Mouse (Mus musculus) erythroblast, embryonic 14.5 days (primary cell): ENCODE data around the gene Tatdn3. TPM values are rescaled to one million over a fixed set of nuclear protein-coding genes. Genes with fewer than 3 reads are reported as not detected.

ENCODE experiments used
- H3K27me3 ChIP-seq: 2 replicates; pipeline ENCODE4 v1.6.1; 2012; ENCODE audit warnings: inconsistent platforms; ENCODE audit not compliant: control insufficient read depth
- H3K36me3 ChIP-seq: 2 replicates; pipeline ENCODE4 v1.6.1; 2012; ENCODE audit warnings: mild to moderate bottlenecking, inconsistent platforms; ENCODE audit not compliant: control insufficient read depth
- H3K4me1 ChIP-seq: 2 replicates; pipeline ENCODE4 v1.6.1; 2012; ENCODE audit warnings: inconsistent platforms; ENCODE audit not compliant: control insufficient read depth
- H3K4me3 ChIP-seq: replicated peaks from 2 replicates; pipeline ENCODE3; 2012; ENCODE audit warnings: moderate library complexity, mild to moderate bottlenecking, inconsistent platforms
- H3K9me3 ChIP-seq: 2 replicates; pipeline ENCODE4 v1.6.1; 2012; ENCODE audit warnings: low read length, inconsistent platforms, mixed read lengths; ENCODE audit not compliant: control insufficient read depth
- GATA1 ChIP-seq: IDR thresholded peaks from 2 replicates; pipeline ENCODE4 v1.6.1; 2012; ENCODE audit warnings: low read length, inconsistent platforms, mixed read lengths
- TAL1 ChIP-seq: IDR thresholded peaks from 3 replicates; pipeline ENCODE4 v1.6.1; 2012; ENCODE audit warnings: low read length, inconsistent platforms, mixed read lengths
- polyA plus RNA-seq: library from polyadenylated mRNA; stranded (reverse); fragments of >175 nt; gene quantifications from 2 replicates; pipeline ENCODE4 v1.2.3, GENCODE M21; 2012

Gene Tatdn3
- polyA plus RNA-seq, 1 experiment: 0.04 TPM

- Histone ChIP-seq H3K36me3 (peaks cover 66% of the 10 kb centered on the region), H3K9me3 (no peaks in the 10 kb centered on the region), H3K27me3 (no peaks in the 10 kb centered on the region), H3K4me3 (no peak overlapping the region), H3K4me1 (peaks cover 32% of the 10 kb centered on the region)
- TF ChIP-seq GATA1 (no peak), TAL1 (no peak)
These were observed 22.9 kb upstream of the Tatdn3 start for GRCm38 (mm10) chr1:191085597-191085996.

DNA sequence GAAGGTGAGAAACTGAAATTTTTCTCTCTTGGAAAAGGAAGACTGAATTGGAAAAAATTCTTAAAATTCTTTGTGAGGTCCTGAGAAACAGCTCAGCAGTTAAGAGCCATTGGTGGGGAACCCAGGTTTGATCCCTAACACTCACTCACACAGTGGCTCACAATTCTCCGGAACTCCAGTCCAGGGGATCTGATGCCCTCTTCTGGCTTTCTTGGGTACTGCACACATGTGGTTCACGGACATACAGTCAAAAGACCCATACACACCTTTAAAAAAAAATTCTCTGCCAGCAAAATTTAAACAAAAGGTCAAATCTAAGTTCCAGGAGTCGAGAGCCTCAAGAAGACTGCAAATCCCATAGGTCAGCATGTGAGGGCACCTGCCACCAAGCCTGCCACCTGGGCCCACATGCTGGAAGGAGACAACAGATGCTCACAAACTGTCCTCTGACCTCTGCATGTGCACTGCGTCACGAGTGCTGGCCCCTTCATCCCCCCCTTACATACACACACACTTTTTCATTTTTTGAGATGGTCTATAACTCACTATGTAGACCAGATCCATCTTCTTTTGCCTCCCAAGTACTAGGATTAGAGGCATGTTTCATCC, 22.3 kb upstream of the Tatdn3 start:
- no peaks in the 10 kb centered on the region for H3K9me3 ChIP-seq
- no peaks in the 10 kb centered on the region for H3K27me3 ChIP-seq
- peaks cover 31% of the 10 kb centered on the region for H3K4me1 ChIP-seq
- no peak overlapping the region for H3K4me3 ChIP-seq
- TF ChIP-seq GATA1 (no peak), TAL1 (no peak)
- peaks cover 71% of the 10 kb centered on the region for H3K36me3 ChIP-seq

DNA sequence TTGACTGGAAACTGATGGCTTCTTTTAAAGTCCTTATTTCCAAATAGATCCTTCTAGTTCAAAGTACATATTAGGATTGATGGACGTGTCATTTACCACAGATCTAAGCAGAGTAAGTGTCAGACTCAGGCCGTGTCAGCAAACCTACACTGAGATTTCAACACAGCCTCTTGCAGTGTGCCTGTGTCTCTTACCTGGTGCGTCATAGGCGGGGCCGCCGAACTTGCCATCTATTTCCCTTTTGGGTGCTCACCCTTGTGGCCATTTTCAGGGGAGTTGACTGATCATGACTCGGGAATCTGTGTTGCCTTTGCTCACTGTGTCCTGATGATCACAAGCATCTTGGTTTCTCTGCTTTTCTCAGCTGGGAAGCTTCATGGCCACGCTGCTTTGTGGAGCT, 20.5 kb upstream of the Tatdn3 start:
- Histone ChIP-seq H3K36me3 (peaks cover 90% of the 10 kb centered on the region), H3K9me3 (no peaks in the 10 kb centered on the region)
- TF ChIP-seq GATA1 (no peak), TAL1 (no peak)

DNA sequence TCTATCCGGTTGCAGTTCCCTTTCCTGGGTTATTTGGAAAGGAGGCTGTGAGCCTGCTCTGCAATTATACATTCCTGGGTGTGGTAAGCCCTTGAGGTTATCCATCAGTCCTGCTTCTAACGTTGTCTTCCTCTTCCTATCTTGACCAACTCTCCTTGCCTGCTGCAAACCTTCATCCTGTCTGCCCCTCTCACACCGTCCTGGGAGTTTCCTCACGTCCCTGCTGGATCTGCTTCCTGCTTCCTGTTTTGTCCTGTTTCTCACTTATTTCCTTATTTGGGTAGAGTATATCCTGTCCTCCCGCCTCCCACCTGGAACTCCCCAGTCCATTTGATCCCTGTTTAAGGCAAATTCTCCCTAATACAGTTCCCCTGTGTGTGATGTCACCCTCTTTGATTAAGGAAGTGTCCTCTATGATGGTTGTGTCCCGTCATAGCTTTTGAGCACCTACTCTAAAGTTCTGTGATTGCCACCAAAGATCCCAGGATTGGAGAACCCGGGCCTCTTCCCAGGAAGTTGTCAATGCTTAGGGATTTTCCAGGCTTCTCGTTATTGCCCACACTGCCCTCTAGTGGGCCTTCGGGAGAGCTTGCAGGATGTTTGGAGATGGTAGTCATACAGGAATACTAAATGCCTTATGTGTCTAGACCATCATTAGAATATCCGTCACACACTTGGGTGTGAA, 12.6 kb upstream of the Tatdn3 start:
- Histone ChIP-seq H3K27me3 (no peaks in the 10 kb centered on the region), H3K9me3 (no peaks in the 10 kb centered on the region), H3K36me3 (peaks cover 100% of the 10 kb centered on the region), H3K4me1 (peaks cover 3% of the 10 kb centered on the region; the same call in 1 of the 2 replicates), H3K4me3 (no peak overlapping the region)
- TF ChIP-seq TAL1 (no peak), GATA1 (no peak)

More for the DNA sequence above, 20.5 kb upstream of the Tatdn3 start:
- Histone ChIP-seq H3K27me3 (no peaks in the 10 kb centered on the region), H3K4me3 (no peak overlapping the region), H3K4me1 (peaks cover 16% of the 10 kb centered on the region)

- no peak overlapping the region for H3K4me3 ChIP-seq
- H3K9me3 ChIP-seq: no peaks in the 10 kb centered on the region
- peaks cover 100% of the 10 kb centered on the region for H3K36me3 ChIP-seq
- peaks cover 4% of the 10 kb centered on the region for H3K4me1 ChIP-seq
- H3K27me3 ChIP-seq: no peaks in the 10 kb centered on the region
- no peak for TF ChIP-seq GATA1
- TF ChIP-seq TAL1: no peak
These were observed 10.8 kb upstream of the Tatdn3 start for GRCm38 (mm10) chr1:191073486-191073885.

- H3K36me3 ChIP-seq: peaks cover 100% of the 10 kb centered on the region
These were observed 10.3 kb upstream of the Tatdn3 start for GRCm38 (mm10) chr1:191073001-191073400.

GRCm38 (mm10) chr1:191072329-191072913, 9.7 kb upstream of the Tatdn3 start:
- H3K27me3 ChIP-seq: no peaks in the 10 kb centered on the region
- TF ChIP-seq TAL1: no peak
- TF ChIP-seq GATA1: no peak
- H3K36me3 ChIP-seq: peaks cover 100% of the 10 kb centered on the region
- H3K4me1 ChIP-seq: peaks cover 4% of the 10 kb centered on the region
- H3K9me3 ChIP-seq: no peaks in the 10 kb centered on the region
- no peak overlapping the region for H3K4me3 ChIP-seq

More at GRCm38 (mm10) chr1:191073001-191073400, 10.3 kb upstream of the Tatdn3 start:
- Histone ChIP-seq H3K9me3 (no peaks in the 10 kb centered on the region), H3K27me3 (no peaks in the 10 kb centered on the region), H3K4me3 (no peak overlapping the region), H3K4me1 (peaks cover 4% of the 10 kb centered on the region)
- TF ChIP-seq TAL1: no peak
- no peak for TF ChIP-seq GATA1

DNA sequence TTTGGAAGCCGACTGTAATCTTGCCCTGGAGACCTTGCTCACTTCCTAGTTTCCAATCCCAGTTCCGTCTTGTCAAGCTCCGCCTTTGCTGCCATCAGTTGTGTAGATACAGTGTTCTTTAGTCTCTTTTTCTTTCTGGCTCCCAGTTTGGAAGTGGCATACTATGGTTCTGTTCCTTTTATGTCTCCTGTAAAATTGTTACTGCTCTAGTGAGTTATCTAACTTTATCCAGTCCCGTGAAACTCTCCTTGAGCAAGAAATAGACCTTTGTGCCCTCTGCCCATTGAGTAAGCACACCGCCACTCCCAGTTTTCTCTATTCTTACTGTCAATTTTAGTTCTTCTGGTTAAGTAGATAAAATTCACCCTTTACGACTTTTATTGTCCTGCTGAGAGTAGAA, 8.9 kb upstream of the Tatdn3 start:
- TF ChIP-seq TAL1 (no peak), GATA1 (no peak)
- H3K4me1 ChIP-seq: peaks cover 4% of the 10 kb centered on the region
- peaks cover 99% of the 10 kb centered on the region for H3K36me3 ChIP-seq
- no peaks in the 10 kb centered on the region for H3K27me3 ChIP-seq
- no peak overlapping the region for H3K4me3 ChIP-seq
- no peaks in the 10 kb centered on the region for H3K9me3 ChIP-seq

DNA sequence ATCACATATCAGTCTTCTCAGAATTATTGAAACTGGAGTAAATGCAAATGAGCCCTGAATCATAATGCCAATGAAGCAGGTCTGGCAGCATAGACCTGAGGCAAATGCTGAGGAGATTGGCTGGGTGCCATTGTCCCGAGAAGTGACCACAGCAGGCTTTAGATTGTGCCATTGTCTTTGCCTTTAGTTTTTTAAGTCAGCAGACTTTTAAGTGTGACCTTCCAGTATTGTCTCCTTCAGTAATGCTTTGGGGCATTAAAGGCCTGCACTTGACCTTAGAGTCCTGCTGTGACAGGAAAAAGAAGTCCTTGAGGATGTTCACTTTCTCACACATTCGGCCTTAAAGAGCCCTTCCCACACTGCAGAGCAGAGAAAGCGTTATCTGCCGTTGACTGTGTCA, 7.5 kb upstream of the Tatdn3 start:
- Histone ChIP-seq H3K4me1 (peaks cover 6% of the 10 kb centered on the region), H3K36me3 (peaks cover 99% of the 10 kb centered on the region), H3K27me3 (no peaks in the 10 kb centered on the region), H3K9me3 (no peaks in the 10 kb centered on the region), H3K4me3 (no peak overlapping the region)
- no peak for TF ChIP-seq TAL1
- no peak for TF ChIP-seq GATA1
